Mouse (Mus musculus) mammary gland, adult 2 months (tissue): Measurements from ENCODE around the gene Gm21994. TPM values are rescaled to one million over a fixed set of nuclear protein-coding genes. Genes with fewer than 3 reads are reported as not detected.

Source experiments
- polyA plus RNA-seq: library from polyadenylated mRNA; depleted of rRNA; stranded (reverse); fragments of >200 nt; gene quantifications from 2 replicates; pipeline ENCODE4 v1.2.3, GENCODE M21; 2012; ENCODE audit warnings: low replicate concordance; rRNA removed

The Gm21994 gene
- 0.36 TPM in 1 of 2 replicates, not detected in the other for polyA plus RNA-seq

DNA sequence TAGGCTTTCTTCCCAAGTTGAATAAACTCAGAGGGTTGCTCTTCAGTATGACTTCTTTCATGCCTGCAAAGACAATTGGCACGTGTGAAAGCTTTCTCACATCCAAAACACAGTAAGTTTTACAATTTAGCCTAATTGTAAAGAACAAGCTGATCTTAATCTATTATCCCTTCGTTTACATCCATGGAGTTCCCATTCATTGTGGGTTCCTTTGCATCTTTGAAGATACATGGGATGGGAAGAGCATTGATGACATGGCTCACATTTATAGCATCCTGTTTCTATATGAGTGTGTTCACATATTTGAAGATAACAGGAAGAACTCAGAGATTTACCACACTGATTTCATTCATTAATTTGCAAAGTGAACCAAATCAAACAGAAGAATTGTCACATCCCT is at the start of gene Gm21994:
Gm21994 (minus strand) TSS at position 101 of the 400 bp plus-strand sequence.

DNA sequence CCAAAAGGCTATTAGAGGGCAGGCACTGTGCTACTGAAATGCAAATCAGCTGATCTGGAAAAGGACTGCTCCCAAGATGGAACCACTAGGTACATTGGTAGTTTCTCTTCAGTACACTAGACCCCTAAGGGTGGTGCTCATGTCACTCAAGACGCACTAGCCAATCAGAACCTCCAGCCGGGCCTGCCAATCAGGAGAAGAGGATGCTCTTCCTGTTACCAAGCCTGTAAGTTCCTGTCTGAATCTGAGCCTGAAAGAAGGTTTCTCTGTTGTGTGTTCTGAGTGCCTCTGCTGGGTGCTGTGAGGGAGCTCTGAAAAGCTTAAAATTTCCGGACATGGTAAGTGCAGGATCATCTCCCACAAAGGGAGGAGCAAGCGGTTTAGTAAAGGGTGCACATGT is 1.9 kb upstream of the Gm21994 start, which contains the start of gene Gm14124:
Gm14124 (plus strand) TSS at position 227 of the 400 bp plus-strand sequence.

DNA sequence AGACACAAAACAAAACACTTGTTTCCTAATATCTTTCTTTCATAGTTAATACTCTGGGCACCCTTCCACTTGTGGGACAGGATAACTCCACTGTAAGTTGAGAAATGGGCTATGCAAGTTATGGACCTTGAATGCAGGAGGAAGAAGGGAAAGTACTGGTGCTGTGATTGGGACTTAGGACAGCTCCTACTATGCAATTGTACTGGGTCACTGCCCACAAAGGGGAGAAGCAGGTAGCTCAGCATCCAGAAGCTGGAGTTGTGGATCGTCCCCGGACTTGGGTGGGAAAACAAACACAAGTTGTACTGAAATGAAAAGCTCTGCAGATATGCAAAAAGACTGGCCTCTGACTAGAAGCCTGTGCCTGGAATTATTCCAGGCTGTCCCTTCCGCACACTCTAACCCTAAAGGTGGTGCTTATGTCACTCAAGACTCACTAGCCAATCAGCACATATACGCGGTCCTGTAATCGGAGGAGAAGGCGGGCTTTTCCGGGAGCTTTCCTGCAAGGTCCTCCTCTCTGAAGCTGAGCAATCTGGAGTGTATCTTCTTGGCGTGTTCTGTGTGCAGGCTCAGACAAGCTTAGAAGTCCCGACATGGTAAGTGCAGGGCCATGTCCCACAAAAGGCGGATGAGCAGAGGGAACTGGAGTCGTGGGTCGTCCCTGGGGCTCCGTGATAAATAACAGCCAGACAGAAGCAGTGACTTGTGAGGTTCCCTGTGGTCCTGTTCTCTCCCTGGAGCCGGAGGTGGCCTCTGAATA is 37.6 kb downstream of the Gm21994 start, which contains the start of gene Zfp937:
Zfp937 (plus strand) TSS at position 474 of the 763 bp plus-strand sequence.

Other genes starting within 250 kb of the Gm21994 start
- 0.85 and 4.2 TPM in 2 replicates for gene Zfp120, start 118.9 kb downstream of the Gm21994 start, polyA plus RNA-seq
- gene Gm10770, start 75.9 kb downstream of the Gm21994 start, polyA plus RNA-seq: not detected in 2 replicates
- gene Gm14139, start 73.8 kb downstream of the Gm21994 start, polyA plus RNA-seq: not detected in 2 replicates
- gene Zfp937, start 37.5 kb downstream of the Gm21994 start, polyA plus RNA-seq: 0.11 and 0.69 TPM in 2 replicates
- not detected in 2 replicates for gene Gm14124, start 1.9 kb upstream of the Gm21994 start, polyA plus RNA-seq
- not detected in 2 replicates for gene Gm10130, start 68.1 kb upstream of the Gm21994 start, polyA plus RNA-seq
- 1.4 and 1.6 TPM in 2 replicates for gene 3300002I08Rik, start 107.2 kb upstream of the Gm21994 start, polyA plus RNA-seq
- 0.04 and 0.34 TPM in 2 replicates for gene Zfp442, start 195.9 kb upstream of the Gm21994 start, polyA plus RNA-seq
- gene Zfp345, start 229.5 kb upstream of the Gm21994 start, polyA plus RNA-seq: not detected in 2 replicates